Mouse (Mus musculus) brain, embryonic 14.5 days (tissue): ENCODE measurements around the gene AC170998.1.

Source experiments
- CTCF ChIP-seq: fragments of 200-500 bp; IDR thresholded peaks from 2 replicates; pipeline ENCODE4 v1.5.1; 2012; ENCODE audit warnings: inconsistent platforms, mild to moderate bottlenecking, moderate library complexity, borderline replicate concordance; ENCODE audit not compliant: insufficient read depth, insufficient read length; ENCODE audit errors: extremely low read depth
- POLR2A ChIP-seq: fragments of 200-500 bp; IDR thresholded peaks from 2 replicates; pipeline ENCODE4 v1.6.1; 2012; ENCODE audit warnings: mild to moderate bottlenecking, inconsistent platforms, borderline replicate concordance; ENCODE audit not compliant: poor library complexity, insufficient read depth, insufficient read length, severe bottlenecking; ENCODE audit errors: extremely low read depth

DNA sequence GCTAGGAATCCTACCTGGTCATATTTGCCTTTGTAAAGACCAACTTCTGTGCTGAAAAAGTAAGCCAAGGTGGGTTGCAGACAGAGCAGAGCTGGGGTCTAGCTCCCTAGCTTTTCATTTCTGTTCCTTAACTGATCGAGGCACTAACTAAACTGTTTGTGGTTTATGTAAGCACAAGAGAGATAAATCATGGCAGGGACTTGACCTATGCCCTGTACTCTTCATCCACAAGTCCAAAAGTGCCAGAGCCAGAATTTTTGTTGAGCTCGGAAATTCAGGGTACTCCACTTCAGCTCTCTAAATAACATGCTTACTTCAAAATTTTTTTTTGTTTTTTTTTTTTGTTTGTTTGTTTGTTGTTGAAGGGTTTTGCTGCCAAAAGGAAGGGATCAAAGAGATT lies 29.2 kb upstream of the AC170998.1 start:
- no peak for TF ChIP-seq CTCF
- no peak for TF ChIP-seq POLR2A
